Mouse (Mus musculus) embryonic facial prominence, embryonic 13.5 days (tissue): Measurements from ENCODE around the gene Arhgef33. TPM values are rescaled to one million over a fixed set of nuclear protein-coding genes. Genes with fewer than 3 reads are reported as not detected.
"Not testable (repeated sequence)": the region's sequence is repeated elsewhere in the genome, so short reads cannot be mapped to it uniquely, and the experiment has no call there.

Experiments used
- ATAC-seq: fragments of 200-750 bp; cut with Nextera tagmentation; 2 replicates; pipeline ENCODE4 v1.8.0; 2017; ENCODE audit warnings: low read depth; ENCODE audit not compliant: insufficient number of reproducible peaks, insufficient read depth, low FRiP score, low TSS enrichment
- H3K27ac ChIP-seq: fragments of 300-500 bp; sonication (generic); 2 replicates; pipeline ENCODE4 v1.5.1; 2015; ENCODE audit warnings: moderate library complexity, mild to moderate bottlenecking, inconsistent platforms
- H3K27me3 ChIP-seq: fragments of 300-500 bp; sonication (generic); 2 replicates; pipeline ENCODE4 v1.6.1; 2015; ENCODE audit warnings: mild to moderate bottlenecking, inconsistent platforms
- H3K36me3 ChIP-seq: fragments of 300-500 bp; sonication (generic); 2 replicates; pipeline ENCODE4 v1.6.1; 2015; ENCODE audit warnings: mild to moderate bottlenecking, inconsistent platforms
- H3K4me1 ChIP-seq: fragments of 300-500 bp; sonication (generic); 2 replicates; pipeline ENCODE4 v1.6.1; 2015; ENCODE audit warnings: inconsistent platforms
- H3K4me2 ChIP-seq: fragments of 300-500 bp; sonication (generic); 2 replicates; pipeline ENCODE4 v1.6.1; 2015; ENCODE audit warnings: moderate library complexity, mild to moderate bottlenecking, inconsistent platforms
- H3K4me3 ChIP-seq: fragments of 300-500 bp; sonication (generic); 2 replicates; pipeline ENCODE4 v1.5.1; 2015; ENCODE audit warnings: mild to moderate bottlenecking, inconsistent platforms
- H3K9ac ChIP-seq: fragments of 300-500 bp; sonication (generic); 2 replicates; pipeline ENCODE4 v1.6.1; 2015; ENCODE audit warnings: mild to moderate bottlenecking, inconsistent platforms
- H3K9me3 ChIP-seq: fragments of 300-500 bp; sonication (generic); 2 replicates; pipeline ENCODE4 v1.6.1; 2016; ENCODE audit warnings: inconsistent platforms
- WGBS: fragments of 180-500 bp; shearing (Covaris S2); methylation state at CpG from one replicate; pipeline ENCODE4 v1.1.7; 2015; ENCODE audit warnings: mixed read lengths; 5-methylcytosine and 5-hydroxymethylcytosine counted together
- polyA plus RNA-seq: library from polyadenylated mRNA; unstranded; fragments of >200 nt; fragmentation: Nextera tagmentation; extraction: Ambion mirVana; gene quantifications from 2 replicates; pipeline ENCODE4 v1.2.1, GENCODE M21; 2015

Gene Arhgef33
- polyA plus RNA-seq, 1 experiment from 2014 or later: 1.5 TPM

- no peak overlapping the region; the same call in 1 of the 2 replicates for H3K27ac ChIP-seq
- peaks cover 5% of the 10 kb centered on the region; the same call in 1 of the 2 replicates for H3K4me1 ChIP-seq
- 19% methylated on average over 6 of the region's 6 CpGs for WGBS
- 0 out of 2 replicates have a peak overlapping the region, but pooled peaks have one; percentile 9 for H3K4me2 ChIP-seq
- H3K27me3 ChIP-seq: no peaks in the 10 kb centered on the region
- H3K36me3 ChIP-seq: no peaks in the 10 kb centered on the region
- ATAC-seq: no peak
- no peaks in the 10 kb centered on the region for H3K9me3 ChIP-seq
- H3K4me3 ChIP-seq: no peak overlapping the region
- no peak overlapping the region for H3K9ac ChIP-seq
Observed at GRCm38 (mm10) chr17:80347234-80347633, 40.0 kb downstream of the Arhgef33 start.

- H3K9me3 ChIP-seq: no peaks in the 10 kb centered on the region
Observed at GRCm38 (mm10) chr17:80360245-80360644, 53.0 kb downstream of the Arhgef33 start.

GRCm38 (mm10) chr17:80367276-80367675, 60.1 kb downstream of the Arhgef33 start:
- H3K36me3 ChIP-seq: no peaks in the 10 kb centered on the region
- 83% methylated on average over 5 of the region's 5 CpGs for WGBS
- H3K9me3 ChIP-seq: no peaks in the 10 kb centered on the region
- ATAC-seq: no peak
- H3K4me1 ChIP-seq: no peaks in the 10 kb centered on the region
- H3K27ac ChIP-seq: no peak overlapping the region
- no peak overlapping the region for H3K9ac ChIP-seq
- H3K4me2 ChIP-seq: no peak overlapping the region
- no peak overlapping the region for H3K4me3 ChIP-seq
- H3K27me3 ChIP-seq: no peaks in the 10 kb centered on the region; the same call in 1 of the 2 replicates

More at GRCm38 (mm10) chr17:80360245-80360644, 53.0 kb downstream of the Arhgef33 start:
- Histone ChIP-seq H3K4me3 (no peak overlapping the region), H3K27me3 (no peaks in the 10 kb centered on the region), H3K4me1 (no peaks in the 10 kb centered on the region), H3K4me2 (no peak overlapping the region), H3K36me3 (no peaks in the 10 kb centered on the region), H3K27ac (no peak overlapping the region), H3K9ac (no peak overlapping the region)
- ATAC-seq: no peak
- WGBS: 86% methylated on average over 8 of the region's 8 CpGs

- ATAC-seq: no peak
- Histone ChIP-seq H3K9ac (no peak overlapping the region), H3K27me3 (no peaks in the 10 kb centered on the region; the same call in 1 of the 2 replicates), H3K4me3 (no peak overlapping the region), H3K27ac (no peak overlapping the region), H3K36me3 (no peaks in the 10 kb centered on the region), H3K4me1 (peaks cover 7% of the 10 kb centered on the region), H3K4me2 (no peak overlapping the region), H3K9me3 (no peaks in the 10 kb centered on the region)
- WGBS: 85% methylated on average over 9 of the region's 9 CpGs
Observed at GRCm38 (mm10) chr17:80368606-80369005, 61.4 kb downstream of the Arhgef33 start.

- Histone ChIP-seq H3K4me1 (peaks cover 12% of the 10 kb centered on the region), H3K36me3 (no peaks in the 10 kb centered on the region), H3K4me2 (peak within 1 kb of the TSS; percentile 85), H3K9me3 (no peaks in the 10 kb centered on the region), H3K27me3 (peaks cover 8% of the 10 kb centered on the region; the same call in 1 of the 2 replicates), H3K9ac (peak within 1 kb of the TSS; percentile 86), H3K27ac (peak within 1 kb of the TSS; percentile 62), H3K4me3 (peak within 1 kb of the TSS; percentile 50)
- 3% methylated on average over 97 of the region's 102 CpGs for WGBS
- ATAC-seq: peak; percentile 98
Observed at GRCm38 (mm10) chr17:80372989-80373725, 66.0 kb downstream of the Arhgef33 start, which contains the start of gene Gm10190. Gene Gm10190, minus strand, starts transcription at chr17:80373541.

GRCm38 (mm10) chr17:80373726-80374096, 66.5 kb downstream of the Arhgef33 start:
- peak; percentile 82 for ATAC-seq
- peak overlapping the region; percentile 85 for H3K4me2 ChIP-seq
- H3K36me3 ChIP-seq: no peaks in the 10 kb centered on the region
- H3K4me3 ChIP-seq: peak overlapping the region; percentile 50
- H3K27me3 ChIP-seq: peaks cover 8% of the 10 kb centered on the region; the same call in 1 of the 2 replicates
- H3K9me3 ChIP-seq: no peaks in the 10 kb centered on the region
- WGBS: 22% methylated on average over 29 of the region's 29 CpGs
- H3K9ac ChIP-seq: peak overlapping the region; percentile 86
- peaks cover 12% of the 10 kb centered on the region for H3K4me1 ChIP-seq
- peak overlapping the region; percentile 62 for H3K27ac ChIP-seq

GRCm38 (mm10) chr17:80378386-80378785, 71.2 kb downstream of the Arhgef33 start:
- not testable (repeated sequence) for ATAC-seq, H3K9ac ChIP-seq, H3K4me1 ChIP-seq, H3K4me2 ChIP-seq, H3K27ac ChIP-seq, H3K27me3 ChIP-seq, H3K4me3 ChIP-seq, H3K36me3 ChIP-seq, H3K9me3 ChIP-seq

- ATAC-seq: no peak
- H3K4me2 ChIP-seq: no peak overlapping the region
- H3K4me3 ChIP-seq: no peak overlapping the region
- H3K36me3 ChIP-seq: no peaks in the 10 kb centered on the region
- 56% methylated on average over 1 of the region's 1 CpGs for WGBS
- H3K27ac ChIP-seq: no peak overlapping the region
- no peaks in the 10 kb centered on the region for H3K9me3 ChIP-seq
- H3K27me3 ChIP-seq: no peaks in the 10 kb centered on the region
- no peaks in the 10 kb centered on the region for H3K4me1 ChIP-seq
- H3K9ac ChIP-seq: no peak overlapping the region
Observed at GRCm38 (mm10) chr17:80385671-80386070, 78.5 kb downstream of the Arhgef33 start.

- no peak overlapping the region for H3K27ac ChIP-seq
- no peaks in the 10 kb centered on the region for H3K36me3 ChIP-seq
- H3K4me3 ChIP-seq: no peak overlapping the region
- no peak for ATAC-seq
- H3K4me2 ChIP-seq: no peak overlapping the region
- H3K9me3 ChIP-seq: no peaks in the 10 kb centered on the region
- H3K27me3 ChIP-seq: no peaks in the 10 kb centered on the region
- peaks cover 5% of the 10 kb centered on the region; the same call in 1 of the 2 replicates for H3K4me1 ChIP-seq
- no peak overlapping the region for H3K9ac ChIP-seq
- 69% methylated on average over 10 of the region's 10 CpGs for WGBS
Observed at GRCm38 (mm10) chr17:80390024-80390423, 82.8 kb downstream of the Arhgef33 start.

- peak; percentile 80 for ATAC-seq
- Histone ChIP-seq H3K27ac (no peak overlapping the region), H3K36me3 (no peaks in the 10 kb centered on the region), H3K4me3 (peak overlapping the region; percentile 49), H3K4me1 (peaks cover 5% of the 10 kb centered on the region; the same call in 1 of the 2 replicates), H3K4me2 (peak overlapping the region; percentile 68), H3K9me3 (no peaks in the 10 kb centered on the region), H3K27me3 (no peaks in the 10 kb centered on the region), H3K9ac (peak overlapping the region; percentile 65)
- 13% methylated on average over 17 of the region's 17 CpGs for WGBS
Observed at GRCm38 (mm10) chr17:80391423-80392403, 84.5 kb downstream of the Arhgef33 start.

GRCm38 (mm10) chr17:80398243-80398642, 91.0 kb downstream of the Arhgef33 start:
- Histone ChIP-seq H3K9me3 (no peaks in the 10 kb centered on the region), H3K9ac (no peak overlapping the region), H3K36me3 (peaks cover 23% of the 10 kb centered on the region), H3K27ac (no peak overlapping the region), H3K4me1 (no peaks in the 10 kb centered on the region), H3K4me3 (no peak overlapping the region), H3K27me3 (no peaks in the 10 kb centered on the region), H3K4me2 (no peak overlapping the region)
- ATAC-seq: no peak
- WGBS: 94% methylated on average over 7 of the region's 7 CpGs
